Mouse (Mus musculus) WW6 (cell line): ENCODE results near the gene Pef1.

Experiments
- DNase-seq: peaks from one replicate; pipeline ENCODE4 v3.0.0-alpha.2; 2013; ENCODE audit warnings: low read depth, low spot score

The Pef1 gene

GRCm38 (mm10) chr4:130102111-130102651, at the start of gene Pef1:
Gene Pef1 (plus strand): TSS chr4:130102558.
- peak; percentile 71 for DNase-seq

- no peak for DNase-seq
These were observed 49.2 kb upstream of the Pef1 start for GRCm38 (mm10) chr4:130053111-130053510.

GRCm38 (mm10) chr4:130054727-130055126, 47.6 kb upstream of the Pef1 start:
- DNase-seq, result no peak

- no peak for DNase-seq
These were observed 47.0 kb upstream of the Pef1 start for GRCm38 (mm10) chr4:130055160-130056010.

GRCm38 (mm10) chr4:130056011-130056322, 46.4 kb upstream of the Pef1 start:
- no peak for DNase-seq

GRCm38 (mm10) chr4:130056471-130056870, 45.9 kb upstream of the Pef1 start:
- no peak for DNase-seq

- no peak for DNase-seq
These were observed 41.4 kb upstream of the Pef1 start for GRCm38 (mm10) chr4:130060937-130061336.

- no peak for DNase-seq
These were observed 39.2 kb upstream of the Pef1 start for GRCm38 (mm10) chr4:130063191-130063590.

GRCm38 (mm10) chr4:130066816-130067215, 35.5 kb upstream of the Pef1 start:
- DNase-seq, result peak; percentile 52

GRCm38 (mm10) chr4:130070523-130070922, 31.8 kb upstream of the Pef1 start:
- DNase-seq, result no peak

GRCm38 (mm10) chr4:130071758-130072157, 30.6 kb upstream of the Pef1 start:
- no peak for DNase-seq

- no peak for DNase-seq
These were observed 29.0 kb upstream of the Pef1 start for GRCm38 (mm10) chr4:130073367-130073766.

- DNase-seq, result no peak
These were observed 27.4 kb upstream of the Pef1 start for GRCm38 (mm10) chr4:130074761-130075515.

GRCm38 (mm10) chr4:130076856-130077255, 25.5 kb upstream of the Pef1 start:
- DNase-seq, result no peak

- no peak for DNase-seq
These were observed 23.4 kb upstream of the Pef1 start for GRCm38 (mm10) chr4:130078816-130079485.

GRCm38 (mm10) chr4:130079521-130079920, 22.8 kb upstream of the Pef1 start:
- DNase-seq, result no peak

GRCm38 (mm10) chr4:130081345-130082190, 20.8 kb upstream of the Pef1 start:
- DNase-seq, result no peak

GRCm38 (mm10) chr4:130082211-130082610, 20.1 kb upstream of the Pef1 start:
- no peak for DNase-seq

- no peak for DNase-seq
These were observed 17.9 kb upstream of the Pef1 start for GRCm38 (mm10) chr4:130084331-130084945.

- DNase-seq, result no peak
These were observed 17.0 kb upstream of the Pef1 start for GRCm38 (mm10) chr4:130085246-130085820.
